Mouse (Mus musculus): ENCODE data around the gene Eogt. TPM values are rescaled to one million over a fixed set of nuclear protein-coding genes. Genes with fewer than 3 reads are reported as not detected.

Gene Eogt
- polyA plus RNA-seq (2012; rRNA removed), result 31.3 and 34.1 TPM in 2 replicates

DNA sequence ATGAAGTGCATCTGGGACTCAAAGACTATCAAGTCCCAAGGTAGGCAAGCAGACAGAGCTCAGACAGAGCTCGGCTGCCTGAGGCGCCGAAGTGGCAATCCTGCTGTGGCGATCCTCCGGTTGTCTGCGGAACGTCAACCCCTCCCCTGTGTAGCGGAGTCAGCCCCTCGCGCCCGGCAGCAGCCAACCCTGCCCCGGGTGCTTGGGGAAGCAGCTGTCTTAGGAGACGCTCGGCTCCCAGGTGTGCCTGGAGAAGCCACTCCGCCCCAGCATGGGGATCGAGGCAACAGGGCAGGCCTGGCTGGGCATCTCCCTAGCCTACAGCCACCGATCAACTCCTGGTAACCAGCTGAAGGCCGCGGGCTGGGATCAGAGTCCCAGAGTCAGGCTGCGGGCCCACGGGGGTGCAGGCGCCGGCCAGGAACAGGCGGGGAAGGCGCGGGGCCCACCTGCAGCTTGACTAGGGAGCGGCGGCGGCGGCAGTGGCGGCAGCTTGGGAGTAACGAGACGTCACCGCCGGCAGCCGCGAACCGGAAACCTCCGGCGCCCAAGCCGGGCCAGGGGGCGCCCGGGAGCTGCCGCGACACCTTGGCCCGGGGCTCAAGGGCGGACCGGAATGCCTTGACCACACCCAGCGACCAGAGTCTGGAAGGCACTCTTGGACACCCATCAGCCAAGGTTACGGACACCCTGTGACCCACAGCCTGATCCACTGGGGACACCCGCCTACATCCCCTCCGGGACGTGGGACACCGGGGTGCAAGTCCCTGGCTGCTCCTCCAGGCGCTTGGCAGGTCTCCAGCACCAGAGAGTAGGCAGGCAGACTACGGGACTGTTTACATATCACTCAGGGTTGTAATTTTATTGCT, at the start of gene Eogt:
TSS of gene Eogt (minus strand) at position 800 of the 869 bp plus-strand sequence.
- peak within 1 kb of the TSS; percentile 97 for H3K27ac ChIP-seq (ENCODE audit: insufficient read depth, low read length)
- peak within 1 kb of the TSS; percentile 75 for H3K4me3 ChIP-seq (ENCODE audit: insufficient read depth, low read length)
- TF ChIP-seq POLR2A (IDR thresholded peaks at IDR 0.05; ENCODE audit: extremely low read depth, insufficient read depth, low read length), result 0 out of 2 replicates have a peak, but pooled peaks have one; percentile 17
- TF ChIP-seq CTCF (IDR thresholded peaks at IDR 0.05; ENCODE audit: extremely low read depth, insufficient read depth, low read length), result no peak
- H3K4me1 ChIP-seq (ENCODE audit: control insufficient read depth, insufficient read depth, low read length), result no peaks in the 10 kb centered on the region; the same call in 1 of the 2 replicates

DNA sequence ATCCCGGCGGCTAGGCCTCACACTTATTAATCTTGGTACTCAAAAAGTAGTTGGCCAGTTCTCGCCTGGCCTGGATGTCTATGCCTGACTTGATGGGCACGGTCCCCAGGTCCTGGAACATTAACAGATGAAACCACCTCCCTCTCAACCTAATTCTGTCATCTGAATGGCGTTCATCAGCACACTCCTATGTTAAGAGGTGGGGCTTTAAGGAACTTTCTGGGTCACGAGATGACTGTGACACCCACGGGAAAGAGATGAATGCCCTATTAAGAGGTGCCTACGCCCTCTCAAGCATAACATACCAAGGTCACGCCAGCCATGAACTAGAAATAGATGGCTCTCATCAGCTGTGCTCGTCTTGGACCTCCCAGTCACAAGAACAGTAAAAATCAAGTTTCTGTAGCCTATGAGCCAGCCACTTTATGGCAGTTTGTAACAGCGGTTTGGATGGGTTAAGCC, 30.4 kb upstream of the Eogt start:
- TF ChIP-seq POLR2A (IDR thresholded peaks at IDR 0.05; ENCODE audit: extremely low read depth, insufficient read depth, low read length), result no peak
- TF ChIP-seq CTCF (IDR thresholded peaks at IDR 0.05; ENCODE audit: extremely low read depth, insufficient read depth, low read length), result no peak
- H3K4me1 ChIP-seq (ENCODE audit: control insufficient read depth, insufficient read depth, low read length), result no peaks in the 10 kb centered on the region; the same call in 1 of the 2 replicates
- peak overlapping the region; percentile 96 for H3K27ac ChIP-seq (ENCODE audit: insufficient read depth, low read length)
- H3K4me3 ChIP-seq (ENCODE audit: insufficient read depth, low read length), result peak overlapping the region; percentile 66

DNA sequence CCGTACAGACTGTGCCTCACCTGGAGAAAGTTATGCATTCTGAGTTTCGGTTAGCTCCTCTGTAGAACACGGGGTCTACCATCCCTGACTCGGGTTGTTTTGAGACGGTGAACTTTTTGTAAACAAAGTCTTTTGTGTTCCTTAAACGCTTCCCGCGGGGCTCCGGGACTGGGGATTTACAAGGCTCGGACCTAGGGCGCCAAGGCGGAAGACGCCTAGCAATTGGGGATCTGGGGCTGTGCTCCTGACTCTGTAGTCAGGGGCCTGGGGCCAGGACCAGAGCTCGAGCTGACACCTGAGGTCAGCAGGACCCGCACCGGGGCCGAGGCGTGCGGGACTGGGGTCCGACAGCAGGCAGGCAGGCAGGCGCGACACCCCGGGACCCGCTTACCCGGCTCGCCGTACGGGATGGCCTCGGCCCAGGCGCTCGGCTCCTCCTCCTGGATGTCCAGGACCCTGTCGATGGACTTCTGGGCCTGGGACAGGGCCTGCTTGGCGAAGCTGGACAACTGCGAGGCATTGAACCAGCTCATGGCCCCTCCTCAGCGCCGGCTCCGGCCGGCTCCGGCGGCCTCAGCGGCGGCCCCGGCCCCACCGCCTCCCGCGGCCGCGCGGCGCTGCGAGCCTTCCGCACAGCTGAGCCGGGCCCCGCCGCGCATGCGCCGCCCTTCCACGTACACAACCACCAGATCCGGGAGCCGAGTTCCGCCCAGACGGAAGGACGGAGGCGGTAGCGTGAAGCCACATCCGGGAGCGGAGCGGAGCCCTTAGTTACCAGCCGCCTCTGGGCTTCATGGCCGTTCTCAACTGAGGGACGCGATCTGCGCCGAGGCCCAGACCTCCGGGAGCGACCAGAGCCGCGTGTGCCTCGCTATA, 29.7 kb upstream of the Eogt start, which contains the start of gene Tmf1:
TSS of gene Tmf1 (minus strand) at position 632 of the 876 bp plus-strand sequence.
- H3K4me3 ChIP-seq (ENCODE audit: insufficient read depth, low read length), result peak within 1 kb of the TSS; percentile 66
- TF ChIP-seq CTCF (IDR thresholded peaks at IDR 0.05; ENCODE audit: extremely low read depth, insufficient read depth, low read length), result no peak
- peak; percentile 91 for TF ChIP-seq POLR2A (IDR thresholded peaks at IDR 0.05; ENCODE audit: extremely low read depth, insufficient read depth, low read length)
- no peaks in the 10 kb centered on the region; the same call in 1 of the 2 replicates for H3K4me1 ChIP-seq (ENCODE audit: control insufficient read depth, insufficient read depth, low read length)
- peak within 1 kb of the TSS; percentile 96 for H3K27ac ChIP-seq (ENCODE audit: insufficient read depth, low read length)

DNA sequence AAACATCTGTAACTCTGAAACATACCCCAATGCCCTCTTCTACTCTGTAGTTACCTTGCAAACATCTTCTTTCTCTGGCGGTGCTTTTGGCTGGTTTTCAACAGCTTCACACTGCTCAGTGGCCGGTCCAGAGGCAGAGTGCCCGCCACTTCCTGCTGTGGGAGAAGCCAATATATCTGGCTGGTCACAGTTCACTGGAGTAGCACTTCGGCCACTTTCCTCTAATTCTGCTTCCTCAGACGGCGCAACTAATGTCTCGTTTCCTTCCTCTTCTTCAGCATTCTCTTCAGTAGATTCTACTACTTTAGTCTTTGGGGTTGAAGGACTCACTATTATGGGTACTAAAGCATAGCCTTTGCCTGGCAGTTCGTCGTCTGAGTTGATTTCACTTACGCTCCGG, 26.7 kb upstream of the Eogt start:
- TF ChIP-seq CTCF (IDR thresholded peaks at IDR 0.05; ENCODE audit: extremely low read depth, insufficient read depth, low read length) (no peak), POLR2A (IDR thresholded peaks at IDR 0.05; ENCODE audit: extremely low read depth, insufficient read depth, low read length) (no peak)
- H3K4me3 ChIP-seq (ENCODE audit: insufficient read depth, low read length), result no peak overlapping the region

DNA sequence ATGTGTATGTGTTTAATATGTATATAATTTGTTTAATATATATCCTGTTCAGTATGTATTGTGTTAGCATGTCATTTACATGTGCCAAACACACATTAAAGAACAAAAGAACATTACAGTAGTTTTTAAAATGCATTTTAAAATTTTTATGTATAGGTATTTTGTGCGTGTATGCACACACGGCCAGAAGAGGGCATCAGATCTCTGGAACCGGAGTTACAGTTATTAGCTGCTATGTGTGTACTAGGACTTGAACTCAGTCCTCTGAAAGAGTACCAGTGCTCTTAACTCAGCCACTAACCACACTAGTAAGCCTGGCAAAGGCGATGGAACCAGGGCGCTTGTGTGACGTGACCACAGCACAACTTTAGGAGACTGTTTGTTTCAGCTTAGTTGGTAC, 1.2 kb upstream of the Eogt start:
- no peak overlapping the region for H3K27ac ChIP-seq (ENCODE audit: insufficient read depth, low read length)
- TF ChIP-seq CTCF (IDR thresholded peaks at IDR 0.05; ENCODE audit: extremely low read depth, insufficient read depth, low read length) (no peak), POLR2A (IDR thresholded peaks at IDR 0.05; ENCODE audit: extremely low read depth, insufficient read depth, low read length) (no peak)
- H3K4me3 ChIP-seq (ENCODE audit: insufficient read depth, low read length), result no peak overlapping the region
- H3K4me1 ChIP-seq (ENCODE audit: control insufficient read depth, insufficient read depth, low read length), result no peaks in the 10 kb centered on the region; the same call in 1 of the 2 replicates

More for the DNA sequence above, 26.7 kb upstream of the Eogt start:
- no peaks in the 10 kb centered on the region; the same call in 1 of the 2 replicates for H3K4me1 ChIP-seq (ENCODE audit: control insufficient read depth, insufficient read depth, low read length)
- no peak overlapping the region for H3K27ac ChIP-seq (ENCODE audit: insufficient read depth, low read length)

DNA sequence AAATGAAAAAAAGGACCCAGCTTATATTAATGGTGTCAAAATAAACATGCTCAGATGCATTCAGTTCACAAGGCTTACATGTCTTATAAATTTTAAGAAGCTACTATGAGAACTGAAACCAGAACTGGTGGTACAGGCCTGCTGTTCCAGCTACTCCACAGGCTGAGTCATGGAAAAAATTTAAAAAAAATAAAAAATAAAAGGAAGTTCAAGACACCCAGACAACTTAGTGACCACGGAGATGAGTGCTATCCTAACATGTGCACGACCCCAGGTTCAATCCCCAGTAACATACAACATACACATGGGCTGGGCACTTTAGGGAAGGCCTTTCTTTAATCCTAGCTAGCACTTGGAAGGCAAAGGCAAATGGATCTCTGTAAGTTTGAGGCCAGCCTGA, 739 bp upstream of the Eogt start:
- Histone ChIP-seq H3K4me3 (ENCODE audit: insufficient read depth, low read length) (no peak overlapping the region), H3K27ac (ENCODE audit: insufficient read depth, low read length) (no peak overlapping the region), H3K4me1 (ENCODE audit: control insufficient read depth, insufficient read depth, low read length) (no peaks in the 10 kb centered on the region; the same call in 1 of the 2 replicates)
- TF ChIP-seq CTCF (IDR thresholded peaks at IDR 0.05; ENCODE audit: extremely low read depth, insufficient read depth, low read length) (no peak), POLR2A (IDR thresholded peaks at IDR 0.05; ENCODE audit: extremely low read depth, insufficient read depth, low read length) (no peak)

DNA sequence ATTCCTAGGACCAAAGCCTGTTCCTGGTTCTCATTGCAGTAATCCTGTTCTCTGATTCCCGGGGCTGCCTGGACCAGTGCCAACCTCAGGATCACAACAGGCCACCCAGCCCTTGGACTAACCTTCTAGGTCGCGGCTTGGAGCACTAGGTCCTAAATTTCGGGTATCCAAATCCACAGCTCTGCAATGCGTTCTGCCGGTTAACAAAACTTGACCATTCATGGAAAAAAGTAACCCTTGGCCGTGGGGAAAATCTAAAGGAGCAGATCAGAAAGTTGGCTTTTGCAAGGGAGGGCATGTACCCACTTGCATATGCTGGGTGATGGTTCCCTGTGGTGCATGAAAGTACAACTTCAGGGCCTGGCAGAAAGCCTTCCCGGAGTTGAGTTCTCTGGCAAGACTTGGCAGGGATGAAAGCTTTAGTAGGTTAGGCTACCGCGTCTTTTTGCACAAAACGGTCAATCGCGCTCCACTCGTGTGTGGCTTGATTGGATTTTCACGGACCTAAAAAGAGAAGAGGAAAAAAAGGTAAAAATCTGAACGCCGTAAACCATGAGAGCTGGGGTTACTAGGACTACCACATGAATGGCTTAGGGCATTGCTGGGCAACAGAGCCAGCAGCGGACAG, 1.1 kb downstream of the Eogt start:
- TF ChIP-seq CTCF (IDR thresholded peaks at IDR 0.05; ENCODE audit: extremely low read depth, insufficient read depth, low read length) (no peak), POLR2A (IDR thresholded peaks at IDR 0.05; ENCODE audit: extremely low read depth, insufficient read depth, low read length) (no peak)
- peak overlapping the region; percentile 75 for H3K4me3 ChIP-seq (ENCODE audit: insufficient read depth, low read length)

DNA sequence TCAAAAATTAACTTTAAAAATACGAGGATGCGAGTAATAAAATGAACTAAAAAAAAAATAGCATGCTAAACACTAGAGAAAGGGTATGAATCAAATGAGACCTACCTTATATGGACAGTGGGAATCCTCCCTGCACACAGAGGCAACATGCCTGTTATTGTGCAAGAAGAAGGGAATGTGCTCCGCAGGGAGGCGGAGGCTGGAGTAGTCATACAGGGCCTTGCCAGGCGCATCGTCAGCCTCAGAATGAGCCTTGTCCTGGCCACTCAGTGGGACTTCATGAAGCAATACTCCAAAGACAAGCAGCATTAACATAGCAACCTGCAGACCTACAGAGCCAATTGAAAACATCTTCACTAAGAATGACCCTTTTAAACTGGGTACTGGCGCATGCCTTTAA, 3.8 kb downstream of the Eogt start:
- TF ChIP-seq POLR2A (IDR thresholded peaks at IDR 0.05; ENCODE audit: extremely low read depth, insufficient read depth, low read length) (no peak), CTCF (IDR thresholded peaks at IDR 0.05; ENCODE audit: extremely low read depth, insufficient read depth, low read length) (no peak)
- Histone ChIP-seq H3K27ac (ENCODE audit: insufficient read depth, low read length) (0 out of 2 replicates have a peak overlapping the region, but pooled peaks have one; percentile 57), H3K4me3 (ENCODE audit: insufficient read depth, low read length) (no peak overlapping the region)

More for the DNA sequence above, 1.1 kb downstream of the Eogt start:
- Histone ChIP-seq H3K4me1 (ENCODE audit: control insufficient read depth, insufficient read depth, low read length) (no peaks in the 10 kb centered on the region; the same call in 1 of the 2 replicates), H3K27ac (ENCODE audit: insufficient read depth, low read length) (peak overlapping the region; percentile 97)

More for the DNA sequence above, 3.8 kb downstream of the Eogt start:
- H3K4me1 ChIP-seq (ENCODE audit: control insufficient read depth, insufficient read depth, low read length), result no peaks in the 10 kb centered on the region; the same call in 1 of the 2 replicates

All from cortical plate, adult 2 months (tissue).